Mouse (Mus musculus): ENCODE measurements around the gene Mybphl.

GRCm38 (mm10) chr3:108406306-108406885 lies 41.7 kb downstream of the Mybphl start:
- no peak for TF ChIP-seq POLR2A (IDR thresholded peaks at IDR 0.05; ENCODE audit: borderline replicate concordance, extremely low read depth, low read depth, low read length)
- no peak for TF ChIP-seq CTCF (IDR thresholded peaks at IDR 0.05; ENCODE audit: insufficient read depth, low read length)
